Mouse (Mus musculus): ENCODE measurements around the gene Aqp11. TPM values are rescaled to one million over a fixed set of nuclear protein-coding genes. Genes with fewer than 3 reads are reported as not detected.

Aqp11 gene
- polyA plus RNA-seq, 1 experiment, result 3.0 TPM

- DNase-seq (ENCODE audit: low spot score), result no peak
Measured at GRCm38 (mm10) chr7:97707809-97708208, 30.3 kb downstream of the Aqp11 start.

- DNase-seq (ENCODE audit: low spot score), result no peak
Measured at GRCm38 (mm10) chr7:97707123-97707522, 31.0 kb downstream of the Aqp11 start.

- DNase-seq (ENCODE audit: low spot score), result no peak
Measured at GRCm38 (mm10) chr7:97701106-97701505, 37.0 kb downstream of the Aqp11 start.

DNA sequence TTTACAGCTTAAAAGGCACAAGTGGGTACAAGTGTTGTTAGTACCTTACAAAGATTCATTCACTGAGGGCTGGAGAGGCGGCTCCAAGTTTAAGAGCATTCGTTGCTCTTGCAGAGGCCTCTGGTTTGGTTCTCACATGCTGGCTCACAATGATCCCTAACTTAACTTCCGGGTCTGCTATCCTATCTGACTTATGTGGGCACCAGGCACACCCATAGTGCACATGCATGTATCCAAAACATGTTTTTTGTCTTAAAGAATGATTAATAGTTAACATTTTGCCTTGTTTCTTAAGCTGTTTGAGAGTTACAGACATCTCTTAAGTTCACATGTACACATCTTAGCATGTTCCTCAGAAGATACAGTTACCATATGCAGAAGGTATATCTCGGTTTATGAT, 37.9 kb downstream of the Aqp11 start:
- no peak for DNase-seq (ENCODE audit: low spot score)

DNA sequence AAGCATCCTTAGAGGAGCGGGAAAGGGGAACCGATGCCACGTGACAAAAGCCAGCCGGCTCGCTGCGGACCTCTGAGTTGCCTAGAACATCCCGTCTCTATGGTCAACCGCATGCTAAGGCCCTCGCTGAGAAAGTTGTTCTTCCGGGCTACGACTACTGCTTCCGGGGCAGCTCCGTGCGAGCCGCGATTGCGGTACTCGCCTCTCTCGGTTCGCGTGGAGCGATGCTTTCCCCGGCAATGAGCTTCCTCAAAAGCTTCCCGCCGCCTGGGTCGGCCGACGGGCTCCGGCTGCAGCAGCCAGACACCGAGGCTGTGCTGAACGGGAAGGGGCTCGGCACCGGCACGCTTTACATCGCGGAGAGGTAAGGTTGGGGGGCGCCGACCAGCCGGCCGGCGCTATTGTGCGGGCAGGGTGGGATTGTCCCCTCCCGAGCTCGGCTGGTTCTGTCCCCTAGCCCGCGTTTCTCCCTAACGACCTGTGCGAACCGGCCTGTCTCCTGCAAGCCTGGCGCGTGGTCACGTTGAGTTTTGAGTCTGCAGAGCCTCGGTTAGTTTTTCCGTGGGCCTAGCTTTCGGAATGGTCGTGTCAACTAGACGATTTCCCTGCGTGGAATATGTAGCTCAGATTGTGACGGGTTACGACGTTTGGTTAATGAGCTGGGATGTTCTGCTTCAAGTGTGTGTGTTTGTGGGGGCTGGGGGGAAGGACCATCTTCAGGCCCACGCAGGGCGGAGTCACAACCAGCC, 41.4 kb downstream of the Aqp11 start, which contains the start of gene Clns1a:
Gene Clns1a, plus strand, starts transcription at position 129 of the 749 bp plus-strand sequence.
- peak; percentile 89 for DNase-seq (ENCODE audit: low spot score)

DNA sequence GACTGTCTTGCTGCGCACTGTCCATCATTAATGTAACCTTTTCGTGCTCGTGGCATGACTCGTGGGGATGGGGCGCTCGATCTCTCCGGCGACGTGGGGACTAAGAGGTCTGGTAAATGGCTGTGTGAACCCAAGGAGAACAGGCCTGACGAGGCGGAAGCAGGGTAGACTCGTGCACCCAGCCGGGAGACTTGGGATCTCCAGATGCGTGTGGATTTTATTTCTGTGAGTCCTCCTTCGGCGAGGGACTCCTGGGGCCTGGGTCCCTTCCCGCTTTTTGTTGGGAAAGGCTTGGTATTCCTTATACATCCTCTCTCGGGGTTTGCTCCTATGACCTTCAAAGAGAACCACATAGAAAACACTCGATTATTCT, 42.0 kb downstream of the Aqp11 start:
- no peak for DNase-seq (ENCODE audit: low spot score)

DNA sequence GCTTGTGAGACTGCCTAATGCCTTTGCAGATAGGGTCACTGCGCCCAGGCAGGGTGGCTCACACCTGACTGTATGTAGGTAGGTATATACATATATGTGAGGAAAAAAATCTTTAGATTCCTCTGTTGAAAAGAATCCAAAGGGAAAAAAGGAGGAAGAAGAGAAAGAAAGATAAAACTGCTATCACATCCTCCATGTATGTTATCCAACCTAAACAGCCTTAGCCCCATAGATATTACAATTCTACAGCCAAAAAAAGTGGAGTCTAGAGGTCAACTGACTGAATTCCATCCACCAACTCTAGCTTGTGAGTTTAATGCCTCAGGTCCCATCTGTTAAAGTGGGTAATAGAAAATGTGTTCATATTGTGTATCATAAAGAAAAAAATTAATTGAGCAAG, 42.6 kb downstream of the Aqp11 start:
- no peak for DNase-seq (ENCODE audit: low spot score)

- DNase-seq (ENCODE audit: low spot score), result no peak
Measured at GRCm38 (mm10) chr7:97687831-97688230, 50.3 kb downstream of the Aqp11 start.

DNA sequence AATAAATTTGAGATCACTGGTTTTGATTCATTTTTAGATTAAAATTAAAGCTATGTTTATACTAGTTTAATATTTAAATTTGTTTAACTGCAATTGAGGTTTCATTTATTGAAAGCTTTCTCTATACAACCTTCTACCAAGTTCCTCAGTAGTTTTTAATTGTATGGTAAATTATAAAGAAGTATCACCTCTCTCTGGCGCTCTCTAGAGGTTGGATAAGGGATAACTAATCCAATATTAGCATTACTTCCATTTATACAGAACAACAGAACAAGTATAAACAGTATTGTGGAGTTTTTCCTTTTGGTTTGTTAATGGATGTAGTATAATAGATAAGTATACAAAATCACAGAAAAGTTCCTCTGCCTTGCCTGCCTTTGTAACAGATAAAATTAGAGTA, 58.9 kb downstream of the Aqp11 start:
- no peak for DNase-seq (ENCODE audit: low spot score)

Other genes starting within 250 kb of the Aqp11 start
- 54.3 and 64.7 TPM in 2 replicates for gene Aamdc, start 158.8 kb downstream of the Aqp11 start, polyA plus RNA-seq (2012; rRNA removed)
- gene Rsf1, start 158.4 kb downstream of the Aqp11 start, polyA plus RNA-seq (2012; rRNA removed), result 6.3 and 12.6 TPM in 2 replicates
- gene Clns1a, start 41.7 kb downstream of the Aqp11 start, polyA plus RNA-seq (2012; rRNA removed), result 47.7 and 55.6 TPM in 2 replicates
- gene Pak1, start 50.3 kb upstream of the Aqp11 start, polyA plus RNA-seq (2012; rRNA removed), result 14.6 and 19.2 TPM in 2 replicates
- gene Gdpd4, start 181.7 kb upstream of the Aqp11 start, polyA plus RNA-seq (2012; rRNA removed), result not detected in 2 replicates

Data from urinary bladder, adult 2 months (tissue).